Mouse (Mus musculus): ENCODE measurements around the gene Frmd6. TPM values are rescaled to one million over a fixed set of nuclear protein-coding genes. Genes with fewer than 3 reads are reported as not detected.

Gene Frmd6
- polyA plus RNA-seq, 1 experiment from 2014 or later = 70.7 TPM

DNA sequence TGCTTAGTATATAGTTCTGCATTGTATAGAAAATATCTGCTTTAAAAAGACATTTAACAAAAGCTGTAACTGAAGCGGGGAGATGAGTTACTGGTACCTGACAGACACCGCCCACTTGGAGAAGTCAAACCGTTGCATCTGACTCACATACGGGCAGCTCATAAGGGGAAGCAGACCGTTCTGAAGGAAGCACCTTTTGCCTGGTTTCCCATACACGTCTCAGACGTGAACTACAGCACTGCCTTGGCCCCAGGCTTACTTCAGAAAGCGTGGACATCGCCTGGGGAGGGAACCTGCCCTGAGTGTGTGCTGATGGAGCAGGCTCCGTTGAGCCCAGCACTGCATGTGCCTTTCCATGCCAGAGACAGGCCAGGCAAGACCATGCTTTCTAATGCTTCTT, 60.3 kb downstream of the Frmd6 start:
- H3K27ac ChIP-seq = no peak overlapping the region
- H3K4me1 ChIP-seq = peaks cover 12% of the 10 kb centered on the region
- H3K36me3 ChIP-seq = peaks cover 78% of the 10 kb centered on the region
- no peak overlapping the region for H3K4me3 ChIP-seq
- 79% methylated on average over 10 of the region's 10 CpGs for WGBS
- no peak overlapping the region for H3K9ac ChIP-seq
- H3K4me2 ChIP-seq = no peak overlapping the region
- no peaks in the 10 kb centered on the region for H3K27me3 ChIP-seq
- no peaks in the 10 kb centered on the region for H3K9me3 ChIP-seq
- ATAC-seq (ENCODE audit: insufficient number of reproducible peaks, low FRiP score, low TSS enrichment, low read depth) = no peak

DNA sequence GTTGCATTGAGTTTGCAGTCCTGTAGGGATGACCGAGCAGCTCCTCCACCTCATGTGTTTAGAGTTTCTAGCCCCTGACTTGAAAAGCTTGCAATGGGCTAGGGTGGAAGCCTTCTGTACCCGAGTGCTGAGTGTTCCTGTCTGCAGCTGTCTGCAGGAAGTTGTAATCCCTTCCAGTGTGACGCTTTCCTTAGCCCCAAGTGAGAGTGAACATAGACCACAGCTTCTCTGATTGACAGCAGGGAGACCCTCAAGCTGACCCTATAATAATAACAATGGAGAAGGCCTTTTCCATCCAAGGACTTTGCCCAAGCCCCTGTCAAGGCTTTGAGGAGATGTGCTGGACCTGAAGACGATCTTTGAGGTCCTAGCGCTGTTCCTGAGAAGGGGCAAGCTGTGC, 65.1 kb downstream of the Frmd6 start:
- Histone ChIP-seq H3K27me3 (no peaks in the 10 kb centered on the region), H3K4me1 (no peaks in the 10 kb centered on the region), H3K9me3 (no peaks in the 10 kb centered on the region), H3K9ac (no peak overlapping the region), H3K4me2 (no peak overlapping the region), H3K27ac (no peak overlapping the region), H3K4me3 (no peak overlapping the region), H3K36me3 (peaks cover 87% of the 10 kb centered on the region)
- no peak for ATAC-seq (ENCODE audit: insufficient number of reproducible peaks, low FRiP score, low TSS enrichment, low read depth)
- 81% methylated on average over 5 of the region's 5 CpGs for WGBS

DNA sequence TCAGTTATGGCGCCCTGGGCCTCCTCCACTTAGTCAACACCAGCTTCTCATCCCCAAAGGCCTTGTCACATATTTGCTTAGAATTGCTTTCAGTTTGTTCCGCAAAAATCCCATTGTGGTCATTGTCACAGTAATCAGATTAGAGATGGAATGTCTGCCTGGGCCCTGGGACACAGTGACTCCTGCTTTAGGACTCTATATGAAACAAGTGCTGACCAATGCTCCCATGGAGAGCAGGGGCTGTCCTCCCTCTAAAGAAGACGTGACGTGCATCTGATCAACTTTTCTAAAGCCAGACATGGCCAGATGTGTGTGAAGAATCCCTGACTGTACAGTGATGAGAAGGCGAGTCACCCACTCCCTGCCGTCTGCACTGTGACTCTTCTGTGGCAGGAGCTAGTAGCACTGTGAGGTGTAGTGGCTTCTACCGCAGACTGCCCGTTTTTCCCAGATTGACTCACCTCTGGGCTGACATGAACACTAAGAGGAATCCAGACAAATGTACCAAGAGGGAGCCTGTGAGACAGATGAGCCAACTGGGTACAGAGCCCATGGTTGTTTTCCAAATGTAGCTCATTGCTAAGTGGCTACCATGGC, 65.7 kb downstream of the Frmd6 start:
- no peaks in the 10 kb centered on the region for H3K4me1 ChIP-seq
- no peak overlapping the region for H3K4me3 ChIP-seq
- H3K9ac ChIP-seq = no peak overlapping the region
- no peaks in the 10 kb centered on the region for H3K9me3 ChIP-seq
- H3K27ac ChIP-seq = no peak overlapping the region
- 93% methylated on average over 8 of the region's 8 CpGs for WGBS
- ATAC-seq (ENCODE audit: insufficient number of reproducible peaks, low FRiP score, low TSS enrichment, low read depth) = no peak
- peaks cover 85% of the 10 kb centered on the region for H3K36me3 ChIP-seq
- H3K4me2 ChIP-seq = no peak overlapping the region
- no peaks in the 10 kb centered on the region for H3K27me3 ChIP-seq

DNA sequence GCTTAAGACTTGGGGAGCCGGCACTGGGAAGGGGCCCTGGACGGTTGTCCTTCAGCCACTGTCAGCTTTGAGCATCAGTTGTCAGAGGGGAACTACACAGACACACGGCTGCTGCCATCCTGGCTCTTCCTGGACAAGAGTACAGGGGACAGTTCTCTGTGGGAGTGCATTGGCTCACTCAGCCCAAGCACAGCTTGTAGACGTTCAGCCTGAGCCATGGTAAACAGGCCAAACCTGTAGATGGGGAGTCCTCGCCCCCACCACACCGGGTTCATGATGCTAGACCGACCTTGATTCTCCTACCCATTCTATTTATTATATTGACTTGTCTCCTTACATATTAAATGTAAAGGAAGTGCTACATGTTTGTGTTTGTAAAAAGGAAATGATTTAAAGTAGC, 70.0 kb downstream of the Frmd6 start:
- no peak for ATAC-seq (ENCODE audit: insufficient number of reproducible peaks, low FRiP score, low TSS enrichment, low read depth)
- Histone ChIP-seq H3K27me3 (no peaks in the 10 kb centered on the region), H3K27ac (no peak overlapping the region), H3K4me1 (no peaks in the 10 kb centered on the region), H3K9me3 (no peaks in the 10 kb centered on the region), H3K9ac (no peak overlapping the region), H3K4me2 (no peak overlapping the region), H3K36me3 (peaks cover 88% of the 10 kb centered on the region), H3K4me3 (no peak overlapping the region)
- 87% methylated on average over 7 of the region's 7 CpGs for WGBS

DNA sequence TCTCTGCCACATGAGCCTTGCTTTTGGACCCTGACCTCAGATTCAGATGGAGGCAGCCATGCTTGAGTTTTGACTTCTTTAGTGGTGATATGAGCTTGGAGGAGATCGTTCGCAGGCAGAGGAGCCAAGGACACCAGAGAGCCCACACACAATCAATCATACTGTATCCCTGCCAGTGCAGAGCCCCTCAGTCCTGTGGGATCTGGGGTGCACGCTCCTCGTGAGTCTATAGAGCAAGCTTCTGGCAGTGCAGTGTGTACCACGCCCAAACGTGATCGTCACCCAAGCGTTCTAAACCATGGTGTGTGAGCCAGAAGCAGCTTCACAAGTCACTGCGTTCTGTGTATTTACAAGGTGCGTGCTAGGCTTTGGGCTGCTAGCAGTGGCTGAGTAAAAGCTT, 70.8 kb downstream of the Frmd6 start:
- H3K9me3 ChIP-seq = no peaks in the 10 kb centered on the region
- no peak overlapping the region for H3K4me3 ChIP-seq
- ATAC-seq (ENCODE audit: insufficient number of reproducible peaks, low FRiP score, low TSS enrichment, low read depth) = no peak
- H3K36me3 ChIP-seq = peaks cover 80% of the 10 kb centered on the region
- H3K27ac ChIP-seq = no peak overlapping the region
- no peak overlapping the region for H3K4me2 ChIP-seq
- WGBS = 73% methylated on average over 10 of the region's 10 CpGs
- H3K27me3 ChIP-seq = no peaks in the 10 kb centered on the region
- H3K4me1 ChIP-seq = no peaks in the 10 kb centered on the region
- H3K9ac ChIP-seq = no peak overlapping the region

DNA sequence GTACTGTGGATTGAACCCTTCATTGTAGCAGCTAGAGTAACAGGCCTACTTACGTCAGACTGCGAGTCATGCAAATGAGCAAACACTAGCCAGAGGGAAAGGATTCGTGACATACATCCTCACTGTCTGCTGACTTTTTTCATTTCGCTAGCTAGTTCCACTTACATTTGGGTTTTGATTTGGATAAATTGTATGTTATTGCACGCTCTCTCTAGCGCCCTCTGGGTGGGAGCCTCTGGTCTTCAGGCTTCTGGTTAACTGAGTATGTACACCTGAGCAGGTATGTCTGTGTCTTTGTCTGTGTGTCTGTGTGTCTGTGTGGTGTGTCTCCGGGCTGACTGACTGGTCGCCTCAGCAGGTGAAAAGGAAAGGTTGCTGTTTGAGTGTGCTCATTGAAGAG, 72.1 kb downstream of the Frmd6 start:
- no peak overlapping the region for H3K27ac ChIP-seq
- no peak for ATAC-seq (ENCODE audit: insufficient number of reproducible peaks, low FRiP score, low TSS enrichment, low read depth)
- no peaks in the 10 kb centered on the region for H3K27me3 ChIP-seq
- no peak overlapping the region for H3K9ac ChIP-seq
- 79% methylated on average over 8 of the region's 8 CpGs for WGBS
- H3K4me3 ChIP-seq = no peak overlapping the region
- H3K4me1 ChIP-seq = no peaks in the 10 kb centered on the region
- H3K9me3 ChIP-seq = no peaks in the 10 kb centered on the region
- H3K36me3 ChIP-seq = peaks cover 78% of the 10 kb centered on the region
- H3K4me2 ChIP-seq = no peak overlapping the region

DNA sequence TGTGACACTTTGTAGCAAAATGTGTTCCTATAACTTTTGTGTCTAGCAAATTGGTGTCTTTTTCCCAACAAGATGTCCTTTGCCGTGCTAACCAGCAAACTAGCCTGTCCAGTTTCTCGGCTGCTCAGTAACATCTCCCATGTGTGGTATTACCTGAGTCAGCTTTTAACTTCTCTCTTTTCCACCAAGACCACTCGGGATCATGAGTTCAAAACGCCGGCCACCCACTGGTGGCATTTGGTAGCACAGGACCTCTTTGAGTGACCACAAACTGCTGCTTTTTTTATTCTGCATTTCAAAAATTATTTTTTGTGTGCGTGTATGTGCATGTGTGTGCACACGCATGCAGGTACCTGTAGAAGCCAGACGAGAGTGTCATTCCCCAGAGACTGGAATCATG, 73.1 kb downstream of the Frmd6 start:
- Histone ChIP-seq H3K9me3 (no peaks in the 10 kb centered on the region), H3K27me3 (no peaks in the 10 kb centered on the region), H3K4me1 (no peaks in the 10 kb centered on the region), H3K4me2 (no peak overlapping the region), H3K27ac (no peak overlapping the region), H3K36me3 (peaks cover 79% of the 10 kb centered on the region), H3K4me3 (no peak overlapping the region), H3K9ac (no peak overlapping the region)
- no peak for ATAC-seq (ENCODE audit: insufficient number of reproducible peaks, low FRiP score, low TSS enrichment, low read depth)
- WGBS = 85% methylated on average over 8 of the region's 8 CpGs

DNA sequence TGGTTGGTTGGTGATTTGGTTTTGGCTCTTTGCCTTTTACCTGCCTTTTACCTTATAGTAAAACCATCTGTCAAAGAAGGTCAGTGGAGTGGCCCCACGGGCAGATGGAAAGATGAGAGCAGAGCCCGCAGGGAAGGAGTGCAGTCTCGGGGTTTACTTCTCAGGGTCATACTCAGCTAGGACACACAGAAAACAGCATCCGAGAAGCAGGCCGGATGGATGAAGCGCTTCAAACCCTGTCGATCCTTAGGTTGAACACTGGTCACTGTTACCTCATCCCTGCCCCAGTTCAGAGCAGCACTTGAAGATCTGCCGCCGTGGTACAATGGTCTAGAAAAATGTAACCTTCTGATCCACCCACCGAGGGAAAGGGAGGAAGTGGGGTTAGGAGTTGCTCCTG, 79.2 kb downstream of the Frmd6 start:
- no peak overlapping the region for H3K4me2 ChIP-seq
- WGBS = 92% methylated on average over 10 of the region's 10 CpGs
- H3K27me3 ChIP-seq = no peaks in the 10 kb centered on the region
- H3K36me3 ChIP-seq = peaks cover 36% of the 10 kb centered on the region
- H3K4me3 ChIP-seq = no peak overlapping the region
- no peak for ATAC-seq (ENCODE audit: insufficient number of reproducible peaks, low FRiP score, low TSS enrichment, low read depth)
- peaks cover 10% of the 10 kb centered on the region for H3K4me1 ChIP-seq
- H3K9ac ChIP-seq = no peak overlapping the region
- no peaks in the 10 kb centered on the region for H3K9me3 ChIP-seq
- H3K27ac ChIP-seq = no peak overlapping the region

DNA sequence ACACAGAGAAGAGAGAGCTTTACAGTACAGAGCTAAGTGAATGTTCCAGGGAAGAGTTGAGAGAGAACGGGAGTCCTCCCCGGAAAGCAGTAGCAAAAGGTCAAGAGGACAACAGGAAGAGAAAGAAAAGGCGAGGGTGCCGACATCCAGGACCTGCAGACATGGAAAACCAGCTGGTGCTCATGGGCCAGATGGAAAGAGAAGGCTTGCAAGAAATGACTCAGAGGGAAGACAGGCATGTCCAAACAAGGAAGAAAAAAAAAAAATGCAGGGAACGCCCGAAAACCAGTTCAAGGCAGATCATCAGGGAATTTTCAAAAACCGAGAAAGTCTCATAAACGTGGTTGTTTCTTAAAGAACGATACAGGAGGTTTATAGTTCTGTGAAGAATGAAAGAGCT, 81.6 kb downstream of the Frmd6 start:
- Histone ChIP-seq H3K9ac (no peak overlapping the region), H3K27ac (peak overlapping the region; percentile 88)

DNA sequence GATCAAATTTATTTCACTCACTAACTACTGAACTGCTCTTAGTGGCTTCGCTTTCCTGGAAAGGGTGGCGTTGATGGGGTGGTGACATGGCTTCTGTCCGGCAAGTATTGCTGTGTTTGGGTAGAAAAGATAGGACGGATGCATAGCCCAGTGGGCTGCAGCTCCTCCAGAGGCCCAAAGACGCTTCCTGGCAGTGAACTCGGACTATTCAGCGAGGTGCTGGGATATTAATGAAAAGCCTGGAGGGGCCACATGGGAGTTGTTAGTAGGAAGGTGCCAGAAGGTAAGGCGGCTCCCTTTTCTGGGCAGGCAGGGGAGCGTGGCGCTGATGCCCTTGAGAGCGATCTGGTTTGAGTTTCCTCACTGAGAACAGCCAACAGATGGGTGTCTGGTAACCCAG, 82.3 kb downstream of the Frmd6 start:
- Histone ChIP-seq H3K9me3 (no peaks in the 10 kb centered on the region), H3K36me3 (peaks cover 19% of the 10 kb centered on the region), H3K9ac (no peak overlapping the region), H3K27me3 (no peaks in the 10 kb centered on the region), H3K4me3 (no peak overlapping the region), H3K27ac (no peak overlapping the region), H3K4me2 (no peak overlapping the region), H3K4me1 (peaks cover 24% of the 10 kb centered on the region)
- ATAC-seq (ENCODE audit: insufficient number of reproducible peaks, low FRiP score, low TSS enrichment, low read depth) = no peak
- WGBS = 57% methylated on average over 11 of the region's 11 CpGs

More for the DNA sequence above, 81.6 kb downstream of the Frmd6 start:
- H3K9me3 ChIP-seq = no peaks in the 10 kb centered on the region
- no peak overlapping the region for H3K4me2 ChIP-seq
- peaks cover 25% of the 10 kb centered on the region for H3K36me3 ChIP-seq
- WGBS = 39% methylated on average over 9 of the region's 9 CpGs
- no peak for ATAC-seq (ENCODE audit: insufficient number of reproducible peaks, low FRiP score, low TSS enrichment, low read depth)
- H3K4me3 ChIP-seq = no peak overlapping the region
- H3K4me1 ChIP-seq = peaks cover 24% of the 10 kb centered on the region
- H3K27me3 ChIP-seq = no peaks in the 10 kb centered on the region

DNA sequence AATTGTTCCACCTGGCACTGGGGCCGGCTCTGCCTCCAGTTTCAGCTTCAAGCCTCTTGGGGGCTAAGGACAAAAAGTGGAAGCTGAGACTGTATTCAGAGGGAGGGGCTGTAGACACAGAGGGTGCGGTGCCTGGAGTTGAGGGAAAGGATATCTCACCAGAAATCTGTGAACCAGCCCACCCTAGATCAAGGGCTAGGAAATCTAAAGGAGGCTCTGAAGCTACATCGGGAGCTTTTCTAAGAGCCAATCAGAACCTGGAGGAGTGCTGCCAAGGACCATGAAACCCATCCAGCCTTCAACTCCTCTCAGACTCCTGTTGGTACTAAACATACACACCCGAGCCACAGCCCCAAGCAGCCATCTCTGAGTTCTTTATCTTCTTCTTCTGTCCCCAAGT, 82.8 kb downstream of the Frmd6 start:
- Histone ChIP-seq H3K27me3 (no peaks in the 10 kb centered on the region), H3K4me2 (no peak overlapping the region), H3K4me1 (peaks cover 24% of the 10 kb centered on the region), H3K4me3 (no peak overlapping the region), H3K27ac (no peak overlapping the region), H3K36me3 (peaks cover 15% of the 10 kb centered on the region), H3K9me3 (no peaks in the 10 kb centered on the region), H3K9ac (no peak overlapping the region)
- ATAC-seq (ENCODE audit: insufficient number of reproducible peaks, low FRiP score, low TSS enrichment, low read depth) = no peak
- 44% methylated on average over 4 of the region's 4 CpGs for WGBS

DNA sequence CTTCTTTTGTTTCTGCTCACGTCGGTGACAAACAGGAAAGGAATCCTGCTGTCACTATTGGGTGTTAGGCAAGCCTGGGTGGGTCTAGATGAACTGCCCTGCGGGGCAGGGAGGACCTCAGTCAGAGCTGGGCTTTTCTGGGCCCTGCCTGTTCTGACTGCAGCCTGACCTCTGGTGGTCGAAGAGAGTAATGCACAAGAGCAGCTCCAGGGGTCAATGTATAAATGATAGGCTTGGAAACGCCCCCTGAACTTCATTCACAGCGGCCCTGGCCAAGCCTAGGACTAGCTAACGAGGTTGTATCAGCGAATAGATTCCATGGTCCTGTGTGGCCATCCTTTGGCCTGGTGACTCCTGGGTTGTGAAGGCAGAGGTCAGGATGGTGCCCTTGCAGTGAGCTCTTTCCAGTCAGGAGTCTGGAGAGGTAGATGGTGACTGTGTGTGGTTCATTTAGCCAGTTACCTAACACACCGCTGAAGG, 85.0 kb downstream of the Frmd6 start:
- Histone ChIP-seq H3K27me3 (no peaks in the 10 kb centered on the region), H3K9ac (no peak overlapping the region), H3K36me3 (no peaks in the 10 kb centered on the region), H3K27ac (peak overlapping the region; percentile 48; the same call in 1 of the 2 replicates), H3K9me3 (no peaks in the 10 kb centered on the region), H3K4me3 (no peak overlapping the region), H3K4me2 (no peak overlapping the region), H3K4me1 (peaks cover 24% of the 10 kb centered on the region)
- WGBS = 12% methylated on average over 9 of the region's 9 CpGs
- ATAC-seq (ENCODE audit: insufficient number of reproducible peaks, low FRiP score, low TSS enrichment, low read depth) = peak; percentile 42; the same call in 1 of the 2 replicates

DNA sequence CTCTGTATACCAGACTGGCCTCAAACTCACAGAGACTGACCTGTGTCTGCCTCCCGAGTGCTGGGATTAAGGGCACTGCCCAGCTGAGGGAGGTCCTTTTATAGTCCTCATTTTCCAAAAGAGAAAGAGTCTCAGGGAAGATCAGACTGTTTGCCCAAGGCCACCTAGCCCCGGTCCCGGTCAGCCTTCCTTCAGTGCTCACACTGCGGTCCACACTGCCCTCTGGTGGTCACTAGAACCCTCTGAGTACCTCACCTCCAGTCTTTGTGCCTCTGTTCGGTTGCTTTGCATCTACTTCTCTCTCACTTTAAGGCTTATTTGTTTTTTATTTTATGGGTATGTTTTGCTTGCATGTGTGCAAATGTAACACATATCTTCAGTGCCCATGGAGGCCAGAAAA, 85.7 kb downstream of the Frmd6 start:
- no peak for ATAC-seq (ENCODE audit: insufficient number of reproducible peaks, low FRiP score, low TSS enrichment, low read depth)
- H3K9me3 ChIP-seq = no peaks in the 10 kb centered on the region
- H3K27ac ChIP-seq = no peak overlapping the region
- 11% methylated on average over 5 of the region's 5 CpGs for WGBS
- peaks cover 24% of the 10 kb centered on the region for H3K4me1 ChIP-seq
- no peak overlapping the region for H3K4me2 ChIP-seq
- H3K27me3 ChIP-seq = no peaks in the 10 kb centered on the region
- H3K4me3 ChIP-seq = no peak overlapping the region
- H3K9ac ChIP-seq = no peak overlapping the region
- H3K36me3 ChIP-seq = no peaks in the 10 kb centered on the region
